Mouse (Mus musculus) retina, embryonic 14.5 days (tissue): ENCODE measurements around the gene Col16a1.

ENCODE experiments used
- DNase-seq: peaks from one replicate; pipeline ENCODE4 v3.0.0-alpha.2; 2015; ENCODE audit warnings: low spot score

The Col16a1 gene

DNA sequence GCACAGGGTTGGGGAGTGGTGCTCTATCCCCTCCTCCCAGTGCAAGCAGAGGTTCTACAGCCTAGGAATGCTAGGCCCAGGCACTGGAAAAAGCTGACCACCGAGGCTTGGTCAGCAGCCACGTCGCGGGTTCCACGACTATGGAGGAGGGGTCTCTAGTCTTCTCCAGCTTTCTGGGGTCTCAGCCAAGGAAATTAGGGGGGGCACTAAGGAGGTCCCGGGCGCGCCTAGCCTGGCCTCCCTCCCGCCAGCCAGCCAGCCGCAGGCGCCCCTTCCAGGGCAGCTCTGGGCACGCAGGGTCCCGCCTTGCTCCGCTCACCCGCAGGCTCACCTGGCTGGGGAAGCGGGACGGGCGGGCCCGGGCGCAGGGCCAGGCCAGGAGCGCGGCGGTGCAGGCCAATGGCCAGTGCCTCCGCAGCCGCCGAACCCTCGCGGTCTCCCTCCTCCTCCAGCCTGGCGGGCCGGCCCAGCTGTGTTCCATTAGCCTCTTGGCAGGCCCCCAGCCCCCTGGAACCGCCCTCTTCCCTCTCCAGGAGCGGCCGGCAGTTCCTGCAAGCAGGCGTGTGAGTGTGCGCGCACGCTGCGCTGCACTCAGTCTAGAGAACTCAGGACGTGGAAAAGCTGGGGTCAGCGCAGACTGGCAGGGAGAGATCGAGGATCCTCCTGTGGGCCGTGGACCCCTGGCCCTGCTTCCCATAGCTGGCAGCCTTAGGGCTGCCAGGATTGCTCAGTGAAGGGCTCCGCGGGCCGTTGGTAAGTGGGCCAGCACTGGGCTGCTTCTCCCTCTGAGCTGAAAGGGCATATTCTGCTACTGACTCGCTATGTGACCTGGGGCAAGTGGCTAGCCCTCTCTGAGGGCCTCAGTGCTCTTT lies at the start of gene Col16a1:
Col16a1 (plus strand) TSS at position 510 of the 872 bp plus-strand sequence.
- peak; percentile 60 for DNase-seq

GRCm38 (mm10) chr4:129998124-129998523 lies 49.5 kb upstream of the Col16a1 start:
- no peak for DNase-seq

GRCm38 (mm10) chr4:130001710-130002109 lies 45.9 kb upstream of the Col16a1 start:
- no peak for DNase-seq

DNA sequence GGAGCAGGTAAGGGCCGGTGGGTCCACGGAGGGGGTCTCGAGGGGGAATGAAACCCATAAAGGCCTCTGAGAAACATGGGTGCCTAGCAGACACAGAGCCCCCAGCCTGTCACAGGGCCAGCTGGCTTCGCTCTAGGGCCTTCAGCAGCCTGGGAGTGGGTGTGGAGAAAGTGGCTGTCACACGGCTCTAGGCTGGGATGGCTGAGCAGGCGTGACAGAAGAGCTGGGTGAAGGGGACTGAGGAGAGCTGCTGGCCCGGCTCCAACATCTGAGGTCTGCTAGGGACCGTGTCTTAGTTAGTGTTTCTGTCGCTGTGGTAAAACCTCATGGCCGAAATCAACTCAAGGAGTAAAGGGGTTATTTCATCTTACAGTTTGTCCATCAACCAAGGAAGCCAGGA lies 45.5 kb upstream of the Col16a1 start:
- DNase-seq = no peak

DNA sequence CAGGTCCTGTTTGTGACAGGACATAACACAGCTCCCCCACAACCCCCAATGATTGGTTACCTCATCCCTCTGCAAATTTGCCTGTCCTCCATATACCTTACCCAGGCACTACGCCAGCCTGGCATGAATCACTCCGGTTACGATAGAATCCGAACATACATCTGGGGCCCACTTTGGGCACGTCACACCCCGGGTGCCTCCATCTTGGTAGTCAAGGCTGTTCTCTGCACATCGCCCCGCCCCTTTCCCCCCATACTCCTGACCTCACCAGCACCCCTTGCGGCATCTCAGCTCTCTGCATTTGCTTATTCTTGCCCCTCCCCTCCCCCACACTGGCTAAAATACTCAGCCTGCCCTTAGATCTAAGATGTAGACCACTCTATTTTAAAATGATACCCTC lies 42.0 kb upstream of the Col16a1 start:
- peak; percentile 58 for DNase-seq

DNA sequence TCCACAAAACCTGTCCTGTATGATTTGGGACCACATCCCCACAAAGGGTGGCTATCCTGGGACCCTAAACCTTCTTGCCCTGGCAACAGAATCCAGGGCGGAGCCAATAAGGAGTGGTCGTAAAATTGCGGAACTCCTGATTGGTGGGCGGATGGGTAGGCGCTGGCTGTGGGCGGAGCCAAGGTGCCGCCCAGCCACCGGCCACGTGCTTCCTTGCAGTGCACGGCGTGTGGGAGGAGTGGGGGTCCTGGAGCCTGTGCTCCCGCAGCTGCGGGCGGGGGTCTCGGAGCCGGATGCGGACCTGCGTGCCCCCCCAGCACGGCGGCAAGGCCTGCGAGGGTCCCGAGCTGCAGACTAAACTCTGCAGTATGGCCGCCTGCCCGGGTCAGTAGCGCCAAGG lies 41.1 kb upstream of the Col16a1 start:
- no peak for DNase-seq

DNA sequence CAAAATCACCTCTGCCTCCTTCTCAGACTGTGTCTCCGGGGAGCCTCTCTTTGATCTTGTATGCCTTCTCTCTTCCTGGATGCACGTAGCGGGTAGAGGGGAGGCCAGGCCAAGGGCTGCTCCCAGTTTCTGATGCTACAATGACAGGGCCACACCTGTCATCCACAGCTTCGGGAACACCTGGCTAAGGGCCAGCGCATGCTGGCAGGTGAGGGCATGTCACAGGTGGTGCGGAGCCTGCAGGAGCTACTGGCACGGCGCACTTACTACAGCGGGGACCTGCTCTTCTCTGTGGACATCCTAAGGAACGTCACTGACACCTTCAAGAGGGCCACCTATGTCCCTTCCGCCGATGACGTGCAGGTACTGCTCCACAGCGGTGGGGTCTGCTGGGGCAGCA lies 38.6 kb upstream of the Col16a1 start:
- no peak for DNase-seq

DNA sequence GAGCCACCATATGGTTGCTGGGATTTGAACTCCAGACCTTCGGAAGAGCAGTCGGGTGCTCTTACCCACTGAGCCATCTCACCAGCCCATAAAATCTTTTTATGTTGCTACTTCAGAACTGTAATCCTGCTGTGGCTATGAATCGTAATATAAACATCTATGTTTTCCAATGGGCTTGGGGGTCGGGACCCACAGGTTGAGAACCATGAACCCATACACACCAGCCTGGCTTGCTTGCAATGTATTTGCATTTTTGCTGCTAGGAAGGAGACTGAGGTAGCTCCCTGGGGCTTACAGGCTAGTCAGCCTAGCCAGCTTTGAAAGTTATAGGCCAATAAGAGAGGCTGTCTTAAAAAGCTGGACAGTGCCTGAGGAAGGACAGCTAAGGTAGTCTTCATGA lies 36.9 kb upstream of the Col16a1 start:
- no peak for DNase-seq

GRCm38 (mm10) chr4:130012234-130012633 lies 35.4 kb upstream of the Col16a1 start:
- DNase-seq = no peak

GRCm38 (mm10) chr4:130013111-130013510 lies 34.5 kb upstream of the Col16a1 start:
- DNase-seq = no peak

- DNase-seq = no peak
Observed at GRCm38 (mm10) chr4:130016010-130016409, 31.6 kb upstream of the Col16a1 start.

GRCm38 (mm10) chr4:130017036-130017674 lies 30.5 kb upstream of the Col16a1 start:
- no peak for DNase-seq

DNA sequence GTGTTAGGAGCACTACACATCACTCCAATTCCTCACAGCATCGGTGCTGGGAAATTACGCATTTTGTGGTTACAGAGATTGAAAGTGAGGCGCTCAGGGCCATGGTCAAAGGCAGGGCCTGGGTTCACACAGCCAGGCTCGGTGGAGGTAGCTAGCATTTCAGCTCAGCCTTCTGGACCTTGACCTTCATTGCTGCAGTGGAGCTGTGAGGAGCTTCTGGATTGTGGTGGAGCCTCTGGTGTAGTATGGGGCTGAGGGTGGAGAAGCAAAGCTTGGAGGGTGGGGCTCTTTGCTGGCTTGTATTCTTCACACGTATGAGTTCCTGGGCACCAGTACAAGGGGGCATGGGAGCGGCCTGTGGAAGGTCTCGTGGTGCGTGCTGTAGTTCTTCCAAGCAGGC lies 24.7 kb upstream of the Col16a1 start:
- DNase-seq = no peak

DNA sequence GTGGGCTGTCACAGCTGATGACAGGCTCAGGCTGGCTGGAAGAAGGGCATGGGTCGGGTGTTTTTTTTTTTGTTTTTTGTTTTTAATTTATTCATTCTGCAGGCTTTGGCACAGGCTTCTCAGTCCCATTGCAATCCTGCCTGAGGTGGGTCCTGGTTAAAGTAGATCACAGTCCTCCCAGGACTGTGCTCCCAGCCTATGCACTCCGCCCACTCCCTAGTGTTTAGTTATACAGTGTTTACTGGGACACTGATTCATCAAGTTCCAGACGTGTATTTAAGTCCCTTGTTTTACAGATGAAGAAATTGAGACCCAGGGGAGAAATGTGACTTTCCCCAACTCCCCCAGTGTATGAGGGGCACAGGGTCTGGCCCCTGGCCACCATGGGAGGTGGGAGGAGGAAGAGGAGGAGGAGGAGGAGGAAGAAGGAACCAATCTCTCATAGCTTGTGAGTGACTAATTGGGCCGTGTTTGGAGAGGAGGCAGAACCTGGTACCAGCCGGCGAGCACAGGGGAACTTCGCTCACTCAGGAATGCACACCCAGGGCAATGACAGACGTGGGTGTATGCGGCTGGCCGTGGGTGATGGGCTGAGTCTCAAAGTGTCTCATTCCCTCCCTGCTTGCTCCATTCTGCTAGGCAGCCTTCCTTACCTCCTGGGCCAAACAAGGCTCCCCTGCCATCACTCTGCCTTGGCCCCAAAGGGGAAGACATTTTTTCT lies 24.0 kb upstream of the Col16a1 start:
- no peak for DNase-seq

- DNase-seq = no peak
Observed at GRCm38 (mm10) chr4:130025544-130025943, 22.1 kb upstream of the Col16a1 start.

DNA sequence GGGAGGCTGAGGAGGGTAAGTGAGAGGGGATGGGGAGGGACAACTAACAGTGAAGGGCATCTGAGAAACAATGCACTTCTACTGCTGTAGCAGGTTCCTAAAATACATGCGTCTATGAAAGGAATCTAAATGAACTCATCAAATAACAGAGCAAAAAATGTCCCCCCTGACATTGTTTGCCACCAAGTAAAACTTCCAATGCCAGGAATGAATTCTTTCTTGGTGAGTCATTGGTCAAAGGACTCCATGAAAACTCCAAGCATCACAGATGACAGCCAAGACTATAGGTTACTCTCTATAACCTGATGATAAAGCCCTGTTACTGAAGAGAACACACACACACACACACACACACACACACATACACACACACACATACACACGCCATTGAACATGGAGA lies 16.5 kb upstream of the Col16a1 start:
- no peak for DNase-seq

GRCm38 (mm10) chr4:130033496-130033895 lies 14.1 kb upstream of the Col16a1 start:
- no peak for DNase-seq

GRCm38 (mm10) chr4:130036112-130036511 lies 11.5 kb upstream of the Col16a1 start:
- DNase-seq = peak; percentile 58

GRCm38 (mm10) chr4:130036573-130037401 lies 10.9 kb upstream of the Col16a1 start:
- peak; percentile 55 for DNase-seq

DNA sequence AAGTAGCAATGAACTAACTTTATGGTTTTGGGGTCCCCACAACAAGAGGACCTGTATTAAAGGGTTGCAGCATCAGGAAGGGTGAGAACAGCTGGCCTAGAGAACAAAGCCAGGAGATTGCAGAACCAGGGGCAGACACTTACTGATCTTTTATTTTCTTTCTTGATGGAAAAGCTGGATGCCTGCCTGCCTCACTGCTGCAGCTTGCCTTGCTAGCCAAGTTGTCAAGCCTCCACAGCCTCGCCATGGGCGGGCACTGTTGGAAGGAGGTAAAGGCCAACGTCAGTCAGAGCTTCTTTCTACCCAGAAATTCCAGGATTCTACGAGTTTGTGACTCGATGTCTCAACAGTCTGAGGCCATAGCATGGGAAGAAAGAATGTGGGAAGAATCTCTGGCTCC lies 8.3 kb upstream of the Col16a1 start:
- DNase-seq = no peak

DNA sequence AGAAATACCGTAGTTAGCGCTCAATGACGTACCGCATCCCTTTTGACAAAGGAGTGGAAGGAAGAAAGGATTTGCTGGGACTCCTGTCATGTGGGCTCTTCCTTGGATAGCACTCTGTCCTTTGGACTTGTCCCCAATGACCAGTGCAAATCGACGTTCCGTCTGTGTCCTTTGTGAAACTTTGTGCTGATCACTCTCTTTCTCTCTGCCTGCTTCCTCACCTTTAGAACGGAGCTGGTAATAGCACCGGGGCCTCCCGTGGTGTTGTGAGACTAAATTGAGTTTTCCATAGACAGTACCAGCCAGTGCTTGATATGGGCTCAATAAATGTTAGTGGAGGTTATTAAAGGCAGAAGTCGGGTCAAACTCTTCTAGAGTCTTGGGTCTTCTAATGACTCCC lies 6.6 kb upstream of the Col16a1 start:
- no peak for DNase-seq

GRCm38 (mm10) chr4:130044211-130044610 lies 3.4 kb upstream of the Col16a1 start:
- no peak for DNase-seq
